Mouse (Mus musculus): ENCODE results near the gene Pygo2. TPM values are rescaled to one million over a fixed set of nuclear protein-coding genes. Genes with fewer than 3 reads are reported as not detected.

Gene Pygo2
- polyA plus RNA-seq, 1 experiment from 2014 or later, result 24.8 TPM

DNA sequence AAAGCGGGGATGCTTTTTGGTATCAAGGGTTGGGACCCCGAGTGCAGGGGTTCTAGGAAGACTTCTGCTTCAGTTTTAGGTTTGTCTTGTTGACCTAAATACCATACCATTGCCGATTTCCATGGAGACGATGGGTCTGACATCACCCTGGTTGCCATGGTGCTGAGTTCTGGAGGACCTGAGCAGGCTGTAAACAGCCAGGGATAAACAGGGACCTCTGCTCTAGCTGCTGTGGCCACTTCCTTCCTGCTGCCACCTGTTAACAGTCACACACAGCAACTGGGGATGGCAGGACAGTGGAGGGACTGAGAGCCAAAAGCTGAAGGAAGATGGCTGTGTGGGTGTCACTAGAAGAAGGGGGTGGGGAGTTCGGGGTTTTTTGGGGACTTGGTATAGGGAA is 7.3 kb downstream of the Pygo2 start:
- peak overlapping the region; percentile 76 for H3K4me2 ChIP-seq (ENCODE audit: low read depth, low read length)
- peak; percentile 45; the same call in 1 of the 2 replicates for ATAC-seq
- 21% methylated on average over 5 of the region's 5 CpGs for WGBS

DNA sequence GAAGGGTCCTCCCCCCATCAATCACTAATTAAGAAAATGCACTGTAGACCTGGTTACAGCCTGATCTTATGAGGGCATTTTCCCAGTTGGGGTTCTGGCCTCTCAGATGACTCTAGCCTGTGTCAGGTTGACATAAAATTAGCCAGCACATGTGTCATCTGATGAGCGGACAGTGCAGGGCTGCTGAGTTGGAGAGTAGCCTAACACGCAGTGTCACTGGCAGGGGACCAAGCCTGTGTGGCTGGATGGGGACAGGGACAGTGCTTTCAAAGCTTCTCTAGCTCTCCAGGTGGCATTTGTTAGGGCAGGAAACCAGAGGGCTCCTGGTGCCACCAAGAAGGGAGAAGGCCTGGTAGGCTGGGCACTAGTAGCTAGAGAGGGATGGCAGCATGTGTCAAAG is 10.7 kb downstream of the Pygo2 start:
- Histone ChIP-seq H3K27me3 (replicated peaks; ENCODE audit: control insufficient read depth, insufficient read depth, low read length) (no peaks in the 10 kb centered on the region), H3K4me2 (ENCODE audit: low read depth, low read length) (no peak overlapping the region), H3K36me3 (ENCODE audit: control insufficient read depth, insufficient read depth, low read length) (peaks cover 8% of the 10 kb centered on the region; the same call in 1 of the 2 replicates), H3K4me1 (ENCODE audit: control insufficient read depth, insufficient read depth, low read length) (peaks cover 9% of the 10 kb centered on the region), H3K27ac (ENCODE audit: low read length) (no peak overlapping the region), H3K9ac (ENCODE audit: low read depth, low read length) (no peak overlapping the region), H3K9me3 (ENCODE audit: control insufficient read depth, low read length) (no peaks in the 10 kb centered on the region), H3K4me3 (ENCODE audit: low read length) (no peak overlapping the region)
- WGBS, result 92% methylated on average over 2 of the region's 2 CpGs
- ATAC-seq, result no peak

More for the DNA sequence above, 7.3 kb downstream of the Pygo2 start:
- Histone ChIP-seq H3K27ac (ENCODE audit: low read length) (peak overlapping the region; percentile 79), H3K27me3 (replicated peaks; ENCODE audit: control insufficient read depth, insufficient read depth, low read length) (no peaks in the 10 kb centered on the region), H3K9ac (ENCODE audit: low read depth, low read length) (peak overlapping the region; percentile 70), H3K36me3 (ENCODE audit: control insufficient read depth, insufficient read depth, low read length) (peaks cover 6% of the 10 kb centered on the region), H3K9me3 (ENCODE audit: control insufficient read depth, low read length) (no peaks in the 10 kb centered on the region), H3K4me1 (ENCODE audit: control insufficient read depth, insufficient read depth, low read length) (peaks cover 9% of the 10 kb centered on the region), H3K4me3 (ENCODE audit: low read length) (peak overlapping the region; percentile 68)

DNA sequence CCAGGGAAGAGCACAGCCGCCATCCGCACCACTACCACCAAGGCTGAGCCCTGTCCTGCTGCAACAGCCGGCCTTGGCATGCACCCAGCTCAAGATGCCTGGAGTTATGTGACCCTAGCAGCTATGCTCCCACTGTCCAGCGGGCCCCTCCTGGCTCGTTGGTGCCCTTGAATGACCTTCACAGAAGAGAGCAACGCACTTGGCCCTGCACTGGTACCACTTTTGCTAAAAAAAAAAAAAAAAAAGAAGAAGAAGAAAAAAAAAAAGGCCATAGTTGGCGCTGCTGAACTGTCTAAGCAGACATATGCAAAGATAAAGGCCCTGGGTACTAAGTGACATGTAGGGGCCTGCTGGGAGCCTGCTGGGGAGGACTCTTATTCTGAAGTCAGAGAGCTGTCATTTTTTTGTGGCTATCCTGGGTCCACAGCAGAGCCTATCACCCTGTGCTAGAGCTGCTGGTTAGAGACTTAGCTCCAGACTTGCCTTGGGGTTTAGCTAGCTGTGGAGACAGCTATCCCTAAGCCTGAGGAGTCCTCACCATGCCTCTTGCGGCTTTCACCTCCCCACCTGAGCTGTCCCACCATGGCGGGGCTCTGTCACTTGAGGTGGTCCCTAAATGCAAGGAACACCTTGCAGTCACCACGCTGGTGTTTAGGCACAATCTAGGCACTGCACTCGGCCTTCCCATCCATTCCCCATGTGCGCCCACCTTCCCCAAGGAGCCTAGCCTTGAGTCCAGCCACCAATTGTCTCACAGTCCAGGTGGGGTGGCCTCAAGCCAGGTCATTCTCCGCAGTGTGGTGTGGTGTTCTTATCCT is 18.9 kb downstream of the Pygo2 start:
- Histone ChIP-seq H3K36me3 (ENCODE audit: control insufficient read depth, insufficient read depth, low read length) (peaks cover 8% of the 10 kb centered on the region; the same call in 1 of the 2 replicates), H3K27me3 (replicated peaks; ENCODE audit: control insufficient read depth, insufficient read depth, low read length) (no peaks in the 10 kb centered on the region), H3K4me1 (ENCODE audit: control insufficient read depth, insufficient read depth, low read length) (0 out of 2 replicates have a peak, but pooled peaks cover 7% of the 10 kb centered on the region), H3K9ac (ENCODE audit: low read depth, low read length) (no peak overlapping the region), H3K9me3 (ENCODE audit: control insufficient read depth, low read length) (no peaks in the 10 kb centered on the region), H3K4me2 (ENCODE audit: low read depth, low read length) (no peak overlapping the region), H3K4me3 (ENCODE audit: low read length) (no peak overlapping the region), H3K27ac (ENCODE audit: low read length) (no peak overlapping the region)
- ATAC-seq, result peak; percentile 12; the same call in 1 of the 2 replicates
- WGBS, result 62% methylated on average over 13 of the region's 13 CpGs

DNA sequence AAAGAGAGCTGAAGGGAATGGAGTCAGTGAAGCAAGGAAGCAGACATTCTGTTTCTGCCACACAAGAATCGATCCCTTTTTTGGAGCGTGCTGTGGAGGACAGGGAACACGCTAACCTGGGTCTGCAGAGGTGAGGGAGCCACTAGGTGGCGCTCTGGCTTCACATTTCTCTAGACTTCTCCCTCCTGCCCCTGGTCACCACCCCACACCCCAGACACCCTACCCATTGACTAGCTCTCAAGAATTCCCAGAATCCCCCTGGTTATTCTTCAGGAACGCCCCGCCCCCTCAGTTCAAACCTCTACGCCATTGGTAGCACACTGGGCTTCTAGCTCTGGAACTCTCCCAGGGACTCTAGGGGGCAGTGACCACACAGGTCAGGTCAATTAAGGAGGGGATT is 19.5 kb downstream of the Pygo2 start:
- Histone ChIP-seq H3K27ac (ENCODE audit: low read length) (no peak overlapping the region), H3K36me3 (ENCODE audit: control insufficient read depth, insufficient read depth, low read length) (peaks cover 8% of the 10 kb centered on the region; the same call in 1 of the 2 replicates), H3K4me1 (ENCODE audit: control insufficient read depth, insufficient read depth, low read length) (0 out of 2 replicates have a peak, but pooled peaks cover 7% of the 10 kb centered on the region), H3K27me3 (replicated peaks; ENCODE audit: control insufficient read depth, insufficient read depth, low read length) (no peaks in the 10 kb centered on the region), H3K4me2 (ENCODE audit: low read depth, low read length) (no peak overlapping the region), H3K4me3 (ENCODE audit: low read length) (no peak overlapping the region), H3K9ac (ENCODE audit: low read depth, low read length) (no peak overlapping the region), H3K9me3 (ENCODE audit: control insufficient read depth, low read length) (no peaks in the 10 kb centered on the region)
- peak; percentile 51 for ATAC-seq
- 52% methylated on average over 7 of the region's 7 CpGs for WGBS

DNA sequence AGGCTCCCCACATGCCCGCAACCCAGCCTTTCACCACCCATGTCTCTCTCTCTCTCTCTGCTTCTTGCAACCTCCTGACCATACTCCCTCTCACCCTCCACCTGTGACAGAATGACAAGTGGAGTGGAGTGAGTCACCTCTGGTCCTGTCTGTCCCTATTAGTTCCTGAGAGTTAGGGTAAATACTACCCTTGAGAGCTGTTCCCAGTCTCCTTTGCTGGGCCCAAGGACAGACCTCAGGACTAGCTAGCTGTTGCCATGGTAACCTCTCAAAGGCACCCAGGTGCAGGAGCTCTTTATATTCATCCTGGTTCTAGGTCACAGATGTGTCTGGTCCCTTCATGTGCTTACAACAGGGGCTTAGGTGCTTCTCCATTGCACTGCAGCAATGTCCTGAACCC is 21.9 kb downstream of the Pygo2 start:
- Histone ChIP-seq H3K4me2 (ENCODE audit: low read depth, low read length) (no peak overlapping the region), H3K9me3 (ENCODE audit: control insufficient read depth, low read length) (no peaks in the 10 kb centered on the region), H3K27me3 (replicated peaks; ENCODE audit: control insufficient read depth, insufficient read depth, low read length) (no peaks in the 10 kb centered on the region), H3K36me3 (ENCODE audit: control insufficient read depth, insufficient read depth, low read length) (no peaks in the 10 kb centered on the region), H3K4me1 (ENCODE audit: control insufficient read depth, insufficient read depth, low read length) (peaks cover 9% of the 10 kb centered on the region; the same call in 1 of the 2 replicates), H3K27ac (ENCODE audit: low read length) (no peak overlapping the region), H3K4me3 (ENCODE audit: low read length) (no peak overlapping the region), H3K9ac (ENCODE audit: low read depth, low read length) (no peak overlapping the region)
- no peak for ATAC-seq
- 72% methylated on average over 1 of the region's 1 CpGs for WGBS

DNA sequence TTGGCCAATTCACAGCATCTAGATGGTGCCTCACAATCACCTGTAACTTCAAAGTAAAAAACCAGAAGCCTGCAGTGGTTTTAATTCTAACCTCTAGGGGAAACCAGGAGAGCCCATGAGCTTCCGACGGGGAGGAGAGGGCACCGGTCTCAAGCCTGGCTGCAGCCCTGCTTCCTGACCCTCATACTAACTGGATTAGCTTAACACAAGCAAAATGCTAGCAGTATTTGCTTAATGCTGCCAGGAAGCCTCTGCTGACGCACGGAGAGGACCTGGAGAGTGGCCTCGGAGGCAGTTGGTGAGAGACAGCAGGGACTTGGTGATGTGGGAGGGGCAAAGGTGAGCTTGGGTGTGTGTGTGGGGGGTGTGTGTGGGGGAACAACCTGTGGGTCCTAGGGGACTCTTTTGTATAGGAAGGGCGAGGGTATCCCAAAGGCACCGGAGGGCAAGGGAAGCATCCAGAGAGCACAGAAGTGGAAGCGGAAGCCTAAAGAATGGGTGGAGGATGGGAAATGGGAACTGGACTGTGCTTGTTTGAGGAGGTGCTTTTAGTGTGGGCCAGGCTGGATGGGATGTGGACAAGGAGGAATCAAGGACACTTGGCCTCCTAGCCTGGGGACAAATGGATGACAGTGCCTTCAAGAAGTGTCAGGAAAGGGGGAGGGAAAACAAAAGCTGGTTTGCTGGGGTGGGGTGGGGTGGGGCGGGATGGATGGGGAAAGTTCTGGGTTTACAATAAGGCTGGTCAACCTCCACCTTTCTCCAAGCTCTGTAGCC is 24.6 kb downstream of the Pygo2 start, which contains the start of gene Pmvk:
TSS of gene Pmvk (plus strand) at position 141 of the 777 bp plus-strand sequence.
- Histone ChIP-seq H3K4me2 (ENCODE audit: low read depth, low read length) (no peak within 1 kb of the TSS), H3K9me3 (ENCODE audit: control insufficient read depth, low read length) (no peaks in the 10 kb centered on the region), H3K9ac (ENCODE audit: low read depth, low read length) (no peak within 1 kb of the TSS), H3K4me1 (ENCODE audit: control insufficient read depth, insufficient read depth, low read length) (peaks cover 16% of the 10 kb centered on the region), H3K36me3 (ENCODE audit: control insufficient read depth, insufficient read depth, low read length) (no peaks in the 10 kb centered on the region), H3K27ac (ENCODE audit: low read length) (no peak within 1 kb of the TSS), H3K4me3 (ENCODE audit: low read length) (no peak within 1 kb of the TSS), H3K27me3 (replicated peaks; ENCODE audit: control insufficient read depth, insufficient read depth, low read length) (no peaks in the 10 kb centered on the region)
- 58% methylated on average over 10 of the region's 10 CpGs for WGBS
- ATAC-seq, result no peak

DNA sequence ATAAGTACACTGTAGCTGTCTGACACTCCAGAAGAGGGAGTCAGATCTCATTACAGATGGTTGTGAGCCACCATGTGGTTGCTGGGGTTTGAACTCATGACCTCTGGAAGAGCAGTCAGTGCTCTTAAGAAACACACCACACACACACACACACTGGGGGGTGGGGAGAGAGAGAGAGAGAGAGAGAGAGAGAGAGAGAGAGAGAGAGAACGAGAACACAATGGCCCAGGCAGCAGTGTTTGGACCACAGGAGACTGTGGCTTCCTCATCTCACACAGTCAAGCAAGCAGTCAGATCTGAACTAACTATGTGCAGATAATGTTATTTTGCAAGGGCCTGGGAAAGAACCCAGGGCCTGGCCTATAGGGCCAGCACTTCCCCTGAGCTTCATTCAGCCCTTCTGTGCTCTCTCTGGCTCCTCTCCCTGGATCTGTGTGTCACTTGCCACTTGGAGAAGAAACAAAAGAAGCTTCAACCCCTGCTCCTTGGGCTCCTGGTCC is 25.8 kb downstream of the Pygo2 start:
- H3K27me3 ChIP-seq (replicated peaks; ENCODE audit: control insufficient read depth, insufficient read depth, low read length), result no peaks in the 10 kb centered on the region
- H3K9ac ChIP-seq (ENCODE audit: low read depth, low read length), result no peak overlapping the region
- no peak overlapping the region for H3K4me2 ChIP-seq (ENCODE audit: low read depth, low read length)
- 83% methylated on average over 1 of the region's 1 CpGs for WGBS
- H3K36me3 ChIP-seq (ENCODE audit: control insufficient read depth, insufficient read depth, low read length), result no peaks in the 10 kb centered on the region
- no peak overlapping the region for H3K27ac ChIP-seq (ENCODE audit: low read length)
- no peak for ATAC-seq
- H3K4me1 ChIP-seq (ENCODE audit: control insufficient read depth, insufficient read depth, low read length), result peaks cover 18% of the 10 kb centered on the region
- no peaks in the 10 kb centered on the region for H3K9me3 ChIP-seq (ENCODE audit: control insufficient read depth, low read length)
- no peak overlapping the region for H3K4me3 ChIP-seq (ENCODE audit: low read length)

DNA sequence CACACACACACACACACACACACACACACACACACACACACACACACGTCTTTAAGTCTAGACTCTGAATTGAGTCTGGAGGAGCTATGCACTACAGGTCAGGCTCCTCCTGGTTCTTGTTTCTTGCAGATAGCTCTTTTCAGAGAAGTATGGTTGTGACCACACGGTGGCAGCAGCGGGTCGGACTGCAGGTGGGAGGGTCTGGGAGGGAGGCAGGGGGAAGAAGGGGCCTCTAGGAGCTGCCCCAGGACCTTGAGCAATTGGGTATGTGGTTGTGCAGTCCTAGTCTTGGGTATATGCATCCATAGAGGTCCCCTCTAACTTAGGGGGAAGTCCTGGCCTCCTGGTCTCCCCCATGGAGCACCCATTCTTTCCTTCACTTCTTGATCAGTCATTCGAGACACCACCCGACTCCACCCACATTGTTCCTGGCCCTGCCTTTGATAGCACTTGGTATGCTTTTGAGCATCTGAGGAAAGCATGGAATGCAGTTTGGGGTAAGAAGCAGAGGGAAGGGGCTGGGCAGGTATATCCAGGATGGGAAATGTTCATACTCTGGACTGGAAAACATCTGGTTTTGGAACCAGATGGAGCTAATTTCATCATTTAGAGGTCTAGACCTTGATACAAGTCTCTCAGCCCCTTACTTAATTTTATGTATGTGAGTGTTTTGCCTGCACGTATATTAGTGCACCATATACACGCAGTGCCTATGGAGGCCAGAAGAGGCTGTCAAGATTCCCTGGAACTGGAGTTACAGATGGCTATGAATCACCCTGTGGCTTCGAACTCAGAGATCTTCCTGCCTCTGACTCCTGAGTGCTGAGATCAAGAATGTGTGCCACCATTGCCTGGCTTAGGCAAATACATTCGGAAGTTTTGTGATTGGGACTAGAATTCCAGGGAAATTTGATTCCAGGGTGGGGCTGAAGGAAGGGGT is 27.0 kb downstream of the Pygo2 start:
- WGBS, result 34% methylated on average over 10 of the region's 10 CpGs
- 0 out of 2 replicates have a peak, but pooled peaks cover 3% of the 10 kb centered on the region for H3K36me3 ChIP-seq (ENCODE audit: control insufficient read depth, insufficient read depth, low read length)
- no peak overlapping the region for H3K4me2 ChIP-seq (ENCODE audit: low read depth, low read length)
- no peak overlapping the region for H3K9ac ChIP-seq (ENCODE audit: low read depth, low read length)
- no peak overlapping the region for H3K4me3 ChIP-seq (ENCODE audit: low read length)
- peak; percentile 34 for ATAC-seq
- no peak overlapping the region for H3K27ac ChIP-seq (ENCODE audit: low read length)
- H3K27me3 ChIP-seq (replicated peaks; ENCODE audit: control insufficient read depth, insufficient read depth, low read length), result no peaks in the 10 kb centered on the region
- peaks cover 15% of the 10 kb centered on the region for H3K4me1 ChIP-seq (ENCODE audit: control insufficient read depth, insufficient read depth, low read length)
- no peaks in the 10 kb centered on the region for H3K9me3 ChIP-seq (ENCODE audit: control insufficient read depth, low read length)

Measured in intestine, embryonic 16.5 days (tissue).